Mouse (Mus musculus): ENCODE measurements around the gene Hacl1. TPM values are rescaled to one million over a fixed set of nuclear protein-coding genes. Genes with fewer than 3 reads are reported as not detected.

The Hacl1 gene
- polyA plus RNA-seq, 1 experiment from 2014 or later = 76.3 TPM

DNA sequence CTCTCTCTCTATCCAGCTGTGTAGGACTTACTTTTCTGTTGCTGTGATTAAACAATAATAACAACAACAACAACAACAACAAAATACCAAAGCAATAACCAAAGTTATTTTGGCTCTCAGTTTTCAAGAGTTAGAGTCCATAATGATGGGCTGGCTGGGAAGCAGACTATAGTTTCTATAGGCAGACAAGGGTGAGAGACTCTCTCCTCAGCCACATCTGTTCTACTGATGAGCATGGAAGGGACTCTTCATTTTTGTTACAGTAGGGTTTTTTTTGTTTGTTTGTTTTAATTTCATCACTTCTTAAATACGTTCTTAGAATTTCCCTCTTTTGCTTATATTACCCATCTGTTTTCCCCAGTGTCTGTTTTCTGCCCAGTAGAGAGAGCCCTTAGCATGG lies 11.5 kb upstream of the Hacl1 start:
- Histone ChIP-seq H3K36me3 (ENCODE audit: insufficient read depth, low read length) (no peaks in the 10 kb centered on the region), H3K4me3 (replicated peaks; ENCODE audit: low read depth, low read length) (no peak overlapping the region), H3K4me1 (replicated peaks; ENCODE audit: insufficient read depth, low read length) (peaks cover 7% of the 10 kb centered on the region; the same call in 1 of the 2 replicates), H3K27me3 (ENCODE audit: insufficient read depth, low read length) (no peaks in the 10 kb centered on the region), H3K4me2 (ENCODE audit: low read length) (no peak overlapping the region), H3K27ac (no peak overlapping the region), H3K9me3 (replicated peaks; ENCODE audit: low read length) (no peaks in the 10 kb centered on the region), H3K9ac (ENCODE audit: low read depth, low read length) (no peak overlapping the region)
- no peak for ATAC-seq (replicated peaks; ENCODE audit: low FRiP score, low read depth)
- no peak for TF ChIP-seq CTCF (IDR thresholded peaks at IDR 0.05; ENCODE audit: low read depth)
- 89% methylated on average over 1 of the region's 1 CpGs for WGBS
- DNase-seq (ENCODE audit: low spot score) = no peak

- DNase-seq (ENCODE audit: low spot score) = no peak
- no peaks in the 10 kb centered on the region for H3K27me3 ChIP-seq (ENCODE audit: insufficient read depth, low read length)
- ATAC-seq (replicated peaks; ENCODE audit: low FRiP score, low read depth) = no peak
- no peak overlapping the region for H3K27ac ChIP-seq
- no peak overlapping the region for H3K4me2 ChIP-seq (ENCODE audit: low read length)
- H3K4me3 ChIP-seq (replicated peaks; ENCODE audit: low read depth, low read length) = no peak overlapping the region
- no peak for TF ChIP-seq CTCF (IDR thresholded peaks at IDR 0.05; ENCODE audit: low read depth)
- H3K9me3 ChIP-seq (replicated peaks; ENCODE audit: low read length) = no peaks in the 10 kb centered on the region
- peaks cover 2% of the 10 kb centered on the region; the same call in 1 of the 2 replicates for H3K4me1 ChIP-seq (replicated peaks; ENCODE audit: insufficient read depth, low read length)
- H3K9ac ChIP-seq (ENCODE audit: low read depth, low read length) = no peak overlapping the region
- H3K36me3 ChIP-seq (ENCODE audit: insufficient read depth, low read length) = no peaks in the 10 kb centered on the region
- WGBS = 47% methylated on average over 5 of the region's 5 CpGs
Measured at GRCm38 (mm10) chr14:31652106-31652505, 11.0 kb upstream of the Hacl1 start.

DNA sequence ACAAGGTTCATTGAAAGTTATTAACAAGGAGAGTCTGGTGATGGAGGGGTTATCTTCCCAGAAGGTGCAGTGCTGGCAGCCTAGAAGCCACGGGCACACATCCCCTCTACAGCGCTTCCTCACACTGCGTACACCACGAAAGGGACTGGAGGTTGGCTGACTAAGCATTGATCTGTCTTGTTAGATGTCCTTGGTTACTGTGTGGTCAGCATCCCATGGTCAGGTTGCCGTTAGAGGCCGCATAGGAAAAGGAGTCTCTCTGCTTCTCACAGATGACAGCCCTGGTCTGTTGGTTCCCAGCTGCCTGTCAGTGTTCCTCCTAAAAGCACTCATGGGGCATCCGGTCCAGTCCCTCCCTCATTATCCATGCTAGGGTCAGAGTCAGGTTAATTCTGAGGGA lies 10.1 kb upstream of the Hacl1 start:
- TF ChIP-seq CTCF (IDR thresholded peaks at IDR 0.05; ENCODE audit: low read depth) = no peak
- ATAC-seq (replicated peaks; ENCODE audit: low FRiP score, low read depth) = no peak; the same call in 1 of the 2 replicates
- Histone ChIP-seq H3K27me3 (ENCODE audit: insufficient read depth, low read length) (no peaks in the 10 kb centered on the region), H3K4me2 (ENCODE audit: low read length) (no peak overlapping the region), H3K36me3 (ENCODE audit: insufficient read depth, low read length) (no peaks in the 10 kb centered on the region), H3K9ac (ENCODE audit: low read depth, low read length) (no peak overlapping the region), H3K4me1 (replicated peaks; ENCODE audit: insufficient read depth, low read length) (no peaks in the 10 kb centered on the region), H3K9me3 (replicated peaks; ENCODE audit: low read length) (no peaks in the 10 kb centered on the region), H3K27ac (no peak overlapping the region), H3K4me3 (replicated peaks; ENCODE audit: low read depth, low read length) (no peak overlapping the region)
- WGBS = 56% methylated on average over 7 of the region's 7 CpGs
- peak; percentile 38 for DNase-seq (ENCODE audit: low spot score)

- DNase-seq (ENCODE audit: low spot score) (no peak), ATAC-seq (replicated peaks; ENCODE audit: low FRiP score, low read depth) (no peak)
- H3K27me3 ChIP-seq (ENCODE audit: insufficient read depth, low read length) = no peaks in the 10 kb centered on the region
- peak; percentile 57 for TF ChIP-seq CTCF (IDR thresholded peaks at IDR 0.05; ENCODE audit: low read depth)
- no peak overlapping the region for H3K4me2 ChIP-seq (ENCODE audit: low read length)
- H3K9me3 ChIP-seq (replicated peaks; ENCODE audit: low read length) = no peaks in the 10 kb centered on the region
- no peaks in the 10 kb centered on the region for H3K4me1 ChIP-seq (replicated peaks; ENCODE audit: insufficient read depth, low read length)
- H3K27ac ChIP-seq = no peak overlapping the region
- WGBS = 94% methylated on average over 3 of the region's 3 CpGs
- no peak overlapping the region for H3K9ac ChIP-seq (ENCODE audit: low read depth, low read length)
- H3K4me3 ChIP-seq (replicated peaks; ENCODE audit: low read depth, low read length) = no peak overlapping the region
- H3K36me3 ChIP-seq (ENCODE audit: insufficient read depth, low read length) = no peaks in the 10 kb centered on the region
Measured at GRCm38 (mm10) chr14:31650347-31650746, 9.3 kb upstream of the Hacl1 start.

GRCm38 (mm10) chr14:31647991-31648390 lies 6.9 kb upstream of the Hacl1 start:
- DNase-seq (ENCODE audit: low spot score) = no peak
- Histone ChIP-seq H3K36me3 (ENCODE audit: insufficient read depth, low read length) (no peaks in the 10 kb centered on the region), H3K4me3 (replicated peaks; ENCODE audit: low read depth, low read length) (no peak overlapping the region)

GRCm38 (mm10) chr14:31645920-31646319 lies 4.8 kb upstream of the Hacl1 start:
- ATAC-seq (replicated peaks; ENCODE audit: low FRiP score, low read depth) (no peak), DNase-seq (ENCODE audit: low spot score) (no peak)
- Histone ChIP-seq H3K9ac (ENCODE audit: low read depth, low read length) (no peak overlapping the region), H3K36me3 (ENCODE audit: insufficient read depth, low read length) (no peaks in the 10 kb centered on the region), H3K27ac (no peak overlapping the region), H3K9me3 (replicated peaks; ENCODE audit: low read length) (no peaks in the 10 kb centered on the region), H3K4me1 (replicated peaks; ENCODE audit: insufficient read depth, low read length) (no peaks in the 10 kb centered on the region), H3K4me2 (ENCODE audit: low read length) (no peak overlapping the region), H3K27me3 (ENCODE audit: insufficient read depth, low read length) (no peaks in the 10 kb centered on the region), H3K4me3 (replicated peaks; ENCODE audit: low read depth, low read length) (no peak overlapping the region)
- 91% methylated on average over 7 of the region's 7 CpGs for WGBS
- no peak for TF ChIP-seq CTCF (IDR thresholded peaks at IDR 0.05; ENCODE audit: low read depth)

More at GRCm38 (mm10) chr14:31647991-31648390, 6.9 kb upstream of the Hacl1 start:
- no peak for TF ChIP-seq CTCF (IDR thresholded peaks at IDR 0.05; ENCODE audit: low read depth)
- 90% methylated on average over 10 of the region's 10 CpGs for WGBS
- Histone ChIP-seq H3K27ac (no peak overlapping the region), H3K4me1 (replicated peaks; ENCODE audit: insufficient read depth, low read length) (no peaks in the 10 kb centered on the region), H3K9ac (ENCODE audit: low read depth, low read length) (no peak overlapping the region), H3K4me2 (ENCODE audit: low read length) (no peak overlapping the region), H3K9me3 (replicated peaks; ENCODE audit: low read length) (no peaks in the 10 kb centered on the region), H3K27me3 (ENCODE audit: insufficient read depth, low read length) (no peaks in the 10 kb centered on the region)
- ATAC-seq (replicated peaks; ENCODE audit: low FRiP score, low read depth) = no peak

DNA sequence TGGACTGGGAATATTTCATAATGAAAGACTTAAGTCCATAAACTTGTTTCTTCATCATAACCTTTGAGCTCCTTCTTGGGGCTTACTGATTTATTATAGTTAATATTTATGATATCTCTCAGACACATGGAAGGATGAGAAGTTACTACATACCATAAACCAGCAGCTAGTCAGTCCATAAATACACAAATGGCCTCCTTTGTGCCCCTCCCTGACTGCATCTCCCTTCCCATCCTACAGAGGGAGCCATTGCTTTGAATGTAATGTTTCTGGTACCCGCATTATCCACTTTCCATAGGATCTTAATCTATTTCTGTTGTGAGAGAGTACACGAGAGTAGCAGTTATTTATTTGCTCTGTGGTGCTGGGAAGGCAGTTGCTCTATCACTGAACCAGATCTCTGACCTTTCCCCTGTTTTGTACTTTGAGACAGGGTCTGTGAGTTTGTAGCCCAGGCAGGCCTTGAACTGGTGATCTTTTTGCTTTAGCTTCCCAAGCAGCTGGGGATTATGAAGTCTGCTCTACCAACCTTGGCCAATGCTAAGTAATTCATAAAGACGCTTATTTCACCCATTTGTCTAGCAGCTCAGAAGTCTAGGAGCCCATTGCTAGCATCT lies 4.0 kb upstream of the Hacl1 start:
- WGBS = 63% methylated on average over 3 of the region's 3 CpGs
- H3K27ac ChIP-seq = peak overlapping the region; percentile 10; the same call in 1 of the 2 replicates
- H3K9ac ChIP-seq (ENCODE audit: low read depth, low read length) = no peak overlapping the region
- H3K36me3 ChIP-seq (ENCODE audit: insufficient read depth, low read length) = no peaks in the 10 kb centered on the region
- H3K4me2 ChIP-seq (ENCODE audit: low read length) = no peak overlapping the region
- no peaks in the 10 kb centered on the region for H3K27me3 ChIP-seq (ENCODE audit: insufficient read depth, low read length)
- TF ChIP-seq CTCF (IDR thresholded peaks at IDR 0.05; ENCODE audit: low read depth) = peak; percentile 69
- no peaks in the 10 kb centered on the region for H3K9me3 ChIP-seq (replicated peaks; ENCODE audit: low read length)
- DNase-seq (ENCODE audit: low spot score) (peak; percentile 57), ATAC-seq (replicated peaks; ENCODE audit: low FRiP score, low read depth) (no peak)
- no peak overlapping the region for H3K4me3 ChIP-seq (replicated peaks; ENCODE audit: low read depth, low read length)
- H3K4me1 ChIP-seq (replicated peaks; ENCODE audit: insufficient read depth, low read length) = 0 out of 2 replicates have a peak, but pooled peaks cover 2% of the 10 kb centered on the region

Measured in kidney, postnatal 0 days (tissue).